Comparison of ENCODE assay signal across 9 mouse cellular contexts in genomic region chr13:38345431-38345820, GRCm38 (mm10). TPM values are rescaled to one million over a fixed set of nuclear protein-coding genes. Genes with fewer than 3 reads are reported as not detected.
DNase-seq lines count a peak whose midpoint lies in the region; ATAC-seq and TF ChIP-seq lines count a peak whose summit lies in the region.
"Had no signal": no experiment of that assay in that cellular context is flagged by ENCODE, and none has a peak within 500 bp of the region (broad histone marks: within the 10 kb centered on the region; RNA-seq: fewer than 3 reads in every experiment).

No protein-coding gene starts in this region.

- H3K27ac ChIP-seq in heart, adult 2 months: peak overlapping the region; percentile 74
- H3K27ac ChIP-seq in heart, embryonic 16.5 days (ENCODE audit: low read length): no peak overlapping the region
- no peak overlapping the region for H3K27ac ChIP-seq in liver, embryonic 12.5 days
- H3K27ac ChIP-seq in testis, adult 2 months (ENCODE audit: control insufficient read depth, insufficient read depth, low read depth, low read length): no peak overlapping the region

- TF ChIP-seq EP300 in heart, adult 2 months (IDR thresholded peaks at IDR 0.05; ENCODE audit: insufficient read depth, low read depth, low read length): no peak

- peak overlapping the region; percentile 77 for H3K4me3 ChIP-seq in heart, adult 2 months
- H3K4me3 ChIP-seq in G1E (ENCODE audit: low read depth, low read length): 0 out of 2 replicates have a peak overlapping the region, but pooled peaks have one; percentile 7
- peak overlapping the region; percentile 57 for H3K4me3 ChIP-seq in heart, embryonic 16.5 days (ENCODE audit: low read length)
- H3K4me3 ChIP-seq in liver, embryonic 12.5 days: peak overlapping the region; percentile 41
- peak overlapping the region; percentile 65 for H3K4me3 ChIP-seq in testis, adult 2 months (ENCODE audit: control insufficient read depth, low read depth, low read length)

- WGBS in heart, adult 2 months: under 1% methylated on average over 32 of the region's 32 CpGs
- under 1% methylated on average over 31 of the region's 32 CpGs for WGBS in heart, embryonic 16.5 days
- WGBS in liver, embryonic 12.5 days (ENCODE audit: insufficient replicate concordance): 1% methylated on average over 32 of the region's 32 CpGs

- peaks cover 5% of the 10 kb centered on the region for H3K4me1 ChIP-seq in heart, adult 2 months (ENCODE audit: control insufficient read depth, insufficient read depth, low read length)
- H3K4me1 ChIP-seq in G1E (ENCODE audit: insufficient read depth, low read depth, low read length): no peaks in the 10 kb centered on the region
- H3K4me1 ChIP-seq in heart, embryonic 16.5 days (ENCODE audit: control insufficient read depth, insufficient read depth, low read length): peaks cover 24% of the 10 kb centered on the region
- H3K4me1 ChIP-seq in liver, embryonic 12.5 days: peaks cover 16% of the 10 kb centered on the region; the same call in 1 of the 2 replicates
- peaks cover 20% of the 10 kb centered on the region for H3K4me1 ChIP-seq in testis, adult 2 months (ENCODE audit: control insufficient read depth, insufficient read depth, low read length)

- ATAC-seq in G1E (ENCODE audit: extremely low read depth, insufficient number of reproducible peaks, low FRiP score, poor library complexity, severe bottlenecking): no peak
- no peak for ATAC-seq in heart, embryonic 16.5 days (replicated peaks; ENCODE audit: extremely low read depth, insufficient read depth, low FRiP score)
- no peak for ATAC-seq in liver, embryonic 12.5 days
- ATAC-seq in megakaryocyte-erythroid progenitor cell, adult 5-6 weeks (replicated peaks; ENCODE audit: low FRiP score, low TSS enrichment, poor library complexity, severe bottlenecking): no peak

- H3K27me3 ChIP-seq in heart, adult 2 months (ENCODE audit: control insufficient read depth, insufficient read depth, low read length): peaks cover 6% of the 10 kb centered on the region
- peaks cover 27% of the 10 kb centered on the region; the same call in 1 of the 2 replicates for H3K27me3 ChIP-seq in G1E (ENCODE audit: insufficient read depth, low read length)
- H3K27me3 ChIP-seq in heart, embryonic 16.5 days (ENCODE audit: control insufficient read depth, insufficient read depth, low read length): peaks cover 36% of the 10 kb centered on the region
- H3K27me3 ChIP-seq in liver, embryonic 12.5 days (replicated peaks): peaks cover 73% of the 10 kb centered on the region
- H3K27me3 ChIP-seq in testis, adult 2 months (ENCODE audit: control insufficient read depth, insufficient read depth, low read length): no peaks in the 10 kb centered on the region; the same call in 1 of the 2 replicates

- H3K4me2 ChIP-seq in heart, embryonic 16.5 days (ENCODE audit: low read depth, low read length): peak overlapping the region; percentile 77
- peak overlapping the region; percentile 63 for H3K4me2 ChIP-seq in liver, embryonic 12.5 days

- no peak for TF ChIP-seq CTCF in heart, adult 2 months (IDR thresholded peaks at IDR 0.05)
- TF ChIP-seq CTCF in G1E (IDR thresholded peaks at IDR 0.05; ENCODE audit: low read depth, low read length): no peak
- no peak for TF ChIP-seq CTCF in testis, adult 2 months (IDR thresholded peaks at IDR 0.05; ENCODE audit: control insufficient read depth, insufficient read depth, insufficient replicate concordance, low read depth, low read length)

- peaks cover 2% of the 10 kb centered on the region; the same call in 1 of the 2 replicates for H3K36me3 ChIP-seq in heart, adult 2 months (ENCODE audit: control insufficient read depth, insufficient read depth, low read length)
- no peaks in the 10 kb centered on the region for H3K36me3 ChIP-seq in G1E (replicated peaks)
- H3K36me3 ChIP-seq in heart, embryonic 16.5 days (ENCODE audit: control insufficient read depth, insufficient read depth): no peaks in the 10 kb centered on the region
- no peaks in the 10 kb centered on the region for H3K36me3 ChIP-seq in liver, embryonic 12.5 days
- no peaks in the 10 kb centered on the region for H3K36me3 ChIP-seq in testis, adult 2 months (ENCODE audit: control insufficient read depth, insufficient read depth, low read length)

- peak overlapping the region; percentile 76 for H3K9ac ChIP-seq in heart, adult 2 months (ENCODE audit: low read depth, low read length)
- peak overlapping the region; percentile 46 for H3K9ac ChIP-seq in heart, embryonic 16.5 days (ENCODE audit: low read length)
- H3K9ac ChIP-seq in liver, embryonic 12.5 days: no peak overlapping the region

- peaks cover 16% of the 10 kb centered on the region for H3K9me3 ChIP-seq in G1E (replicated peaks)
- no peaks in the 10 kb centered on the region for H3K9me3 ChIP-seq in heart, embryonic 16.5 days (replicated peaks; ENCODE audit: control insufficient read depth, low read length)
- H3K9me3 ChIP-seq in liver, embryonic 12.5 days (replicated peaks): no peaks in the 10 kb centered on the region

- H3K79me2 ChIP-seq in heart, adult 2 months (replicated peaks; ENCODE audit: control insufficient read depth, insufficient read depth, low read length): no peaks in the 10 kb centered on the region; the same call in 1 of the 2 replicates

- no peak for TF ChIP-seq POLR2A in heart, adult 2 months (IDR thresholded peaks at IDR 0.05; ENCODE audit: insufficient read depth, low read depth, low read length)
- no peak for TF ChIP-seq POLR2A in testis, adult 2 months (IDR thresholded peaks at IDR 0.05; ENCODE audit: control insufficient read depth, low read depth, low read length)

- DNase-seq in heart, adult 2 months: peak; percentile 45 to 56
- no peak for DNase-seq in heart, postnatal 10 days
- no peak for DNase-seq in G1E (ENCODE audit: low spot score)
- DNase-seq in right cerebral cortex, postnatal 4 days: no peak

- intact Hi-C loops in heart, adult 2 months (cut with DNase I): loop anchor here (5.0 kb wide), 1 partner anchor 182 kb away; the partner anchor contains the start of gene Txndc5
- intact Hi-C loops in heart, postnatal 10 days (cut with DNase I): loop anchor here (1.0 to 10.0 kb wide), 2 partner anchors 252 to 281 kb away; no protein-coding TSS in a partner anchor

RNA-seq across cellular contexts. Expression of gene Bmp6, which starts 0.5 kb away (rescaled TPM):
- total RNA-seq in heart, adult 2 months (2021): 10 to 100 TPM; 23.0 to 28.8 TPM
- polyA plus RNA-seq in heart, adult 2 months (2012; rRNA removed): 19.3 and 30.3 TPM in 2 replicates
- total RNA-seq in heart, postnatal 10 days (2021): 10 to 100 TPM; 18.8 to 20.3 TPM
- total RNA-seq in G1E (2014; fragmentation: Nextera tagmentation) (not detected in 2 replicates), G1E (2017) (0.05 TPM in 1 of 2 replicates, not detected in the other)
- not detected in 2 replicates for polyA plus RNA-seq in G1E (2012)
- 2.5 TPM in 2 replicates for polyA plus RNA-seq in heart, embryonic 16.5 days (2015; fragmentation: Nextera tagmentation; extraction: Ambion mirVana)
- polyA plus RNA-seq in liver, embryonic 12.5 days (2016; fragmentation: Nextera tagmentation; extraction: Ambion mirVana): 0.51 and 0.91 TPM in 2 replicates
- 2.4 and 3.2 TPM in 2 replicates for polyA plus RNA-seq in testis, adult 2 months (2012; rRNA removed)
- not detected in 2 replicates for total RNA-seq in megakaryocyte-erythroid progenitor cell, adult 5-6 weeks (2014; fragmentation: Nextera tagmentation)
- total RNA-seq in megakaryocyte-erythroid progenitor cell, adult 5-6 weeks (2017): not detected in 2 replicates
- total RNA-seq: hematopoietic stem cell, adult 5-6 weeks had no signal

Comparison
In these comparisons a context has a peak if more than half of its experiments do, and no peak if none do; other contexts are left out.
1. DNase-seq: peak in heart, adult 2 months (2 of 2); none in heart, postnatal 10 days (0 of 2), G1E (single experiment) and right cerebral cortex, postnatal 4 days (single experiment).
2. H3K4me3 ChIP-seq: peak in every context shown above with its lines; median percentile 77 in heart, adult 2 months; 65 in testis, adult 2 months; 57 in heart, embryonic 16.5 days; 41 in liver, embryonic 12.5 days; 7 in G1E.